Mouse (Mus musculus) left cerebral cortex, postnatal 36 days (tissue): ENCODE data around the gene Trim46. TPM values are rescaled to one million over a fixed set of nuclear protein-coding genes. Genes with fewer than 3 reads are reported as not detected.

ENCODE experiments used
- DNase-seq, 2 experiments: peaks; one replicate each; pipeline ENCODE4 v3.0.0; 2021 to 2022; ENCODE audit warnings: low spot score in 2 of 2, mixed read lengths in 1 of 2
- intact Hi-C: fragments of 180-260 bp; cut with DNase I; formaldehyde crosslinking; loops from one replicate; pipeline ENCODE4 v1.15.1; 2025
- total RNA-seq, 2 experiments: library from RNA; stranded (reverse); gene quantifications; 2 replicates each; pipeline ENCODE4 v1.2.3; 2021

The Trim46 gene
- total RNA-seq, 2 experiments from 2014 or later: 74.4 to 88.7 TPM

DNA sequence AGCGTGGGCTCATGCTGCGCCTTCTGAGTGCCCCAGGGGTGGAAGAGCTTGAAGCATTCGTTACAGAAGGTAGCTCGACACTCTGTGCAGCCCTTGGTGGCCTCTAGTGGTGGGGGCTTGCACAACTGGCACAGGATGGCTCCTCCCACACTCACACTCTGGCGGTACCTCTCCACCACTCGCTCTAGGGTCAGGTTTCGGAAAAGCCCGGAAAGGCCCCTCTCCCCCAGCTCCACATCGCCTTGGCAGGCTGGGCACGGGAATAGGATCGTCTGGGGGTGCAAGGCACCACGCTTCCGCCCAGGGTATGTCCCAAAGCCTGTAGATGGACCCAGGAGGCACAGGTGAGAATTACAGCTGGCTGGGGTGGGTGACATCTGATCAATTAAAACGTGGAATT is 2.5 kb downstream of the Trim46 start:
- DNase-seq: no peak
- intact Hi-C loops: loop anchor here (5.0 kb wide), 1 partner anchor 46 kb away; no protein-coding TSS in a partner anchor

DNA sequence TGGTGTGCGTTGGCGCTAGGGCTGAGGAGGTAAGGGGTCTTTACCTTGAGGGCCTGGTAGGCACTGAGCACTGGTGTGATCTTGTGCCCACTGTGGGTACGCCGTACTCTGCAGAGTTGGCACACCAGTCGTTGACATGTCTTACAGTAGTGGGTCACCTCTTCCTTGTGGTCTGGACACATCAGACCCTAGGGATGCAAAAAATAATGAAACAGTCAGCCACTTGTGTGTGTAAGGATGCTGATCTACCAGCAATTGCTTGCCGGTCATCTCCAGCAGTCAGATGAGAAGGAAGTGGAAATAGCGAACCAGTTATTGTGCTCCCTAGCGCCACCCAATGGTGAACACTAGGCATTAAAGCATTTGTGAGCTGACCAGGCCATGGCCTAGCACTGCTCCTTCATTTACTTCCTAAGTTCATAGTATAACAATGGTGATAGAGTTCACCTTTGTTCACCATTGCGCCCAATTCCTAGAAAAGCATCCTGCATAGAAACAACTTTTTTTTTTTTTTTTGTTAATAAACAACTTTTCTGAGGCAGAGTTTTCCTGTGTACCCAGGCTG is 3.7 kb downstream of the Trim46 start:
- intact Hi-C loops: loop anchor here (5.0 kb wide), 1 partner anchor 45 kb away; no protein-coding TSS in a partner anchor
- DNase-seq: peak in 1 of 2 experiments; percentile 58

DNA sequence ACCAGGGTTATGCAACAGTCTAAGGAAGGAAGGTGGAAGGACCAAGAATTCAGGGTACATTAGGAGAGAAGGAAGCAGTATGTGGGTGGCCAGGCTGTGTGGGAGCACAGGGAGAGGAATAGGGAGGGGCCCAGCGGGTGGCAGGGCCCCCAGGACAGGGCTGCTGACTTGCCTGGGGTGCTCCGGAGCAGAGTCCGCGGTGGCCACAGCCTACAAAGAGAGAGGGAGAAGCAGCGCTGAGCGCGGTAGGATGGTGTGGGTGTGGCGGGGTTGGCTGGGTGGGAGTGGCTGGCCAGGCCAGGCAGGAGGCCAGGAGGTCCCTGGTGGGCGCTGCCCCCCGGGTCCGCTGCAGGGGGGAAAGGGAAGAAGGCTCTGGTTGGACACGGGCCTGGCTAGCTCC is 7.6 kb downstream of the Trim46 start:
- intact Hi-C loops: no loop called here

DNA sequence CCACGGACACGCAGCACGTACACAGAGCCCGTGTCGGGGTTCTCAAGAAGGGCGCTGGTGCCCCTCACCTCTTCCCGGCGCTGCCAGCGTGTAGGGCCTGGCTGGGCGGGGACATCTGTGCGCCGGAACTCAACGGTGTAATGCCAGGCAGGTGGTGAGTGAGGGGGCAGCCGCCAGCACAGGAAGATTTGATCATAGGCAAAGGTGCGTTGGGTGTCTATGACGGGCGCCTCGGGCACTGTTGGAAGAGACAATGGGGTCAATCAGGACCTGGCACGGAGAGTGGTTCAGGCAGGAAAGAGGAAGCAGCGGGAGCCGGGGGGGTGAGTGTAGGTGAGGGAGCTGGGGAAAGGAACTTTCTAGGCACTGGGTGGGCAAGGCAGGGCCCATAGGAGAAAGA is 8.4 kb downstream of the Trim46 start:
- no peak for DNase-seq
- intact Hi-C loops: no loop called here

More for the DNA sequence above, 7.6 kb downstream of the Trim46 start:
- DNase-seq: peak in 1 of 2 experiments; percentile 5

DNA sequence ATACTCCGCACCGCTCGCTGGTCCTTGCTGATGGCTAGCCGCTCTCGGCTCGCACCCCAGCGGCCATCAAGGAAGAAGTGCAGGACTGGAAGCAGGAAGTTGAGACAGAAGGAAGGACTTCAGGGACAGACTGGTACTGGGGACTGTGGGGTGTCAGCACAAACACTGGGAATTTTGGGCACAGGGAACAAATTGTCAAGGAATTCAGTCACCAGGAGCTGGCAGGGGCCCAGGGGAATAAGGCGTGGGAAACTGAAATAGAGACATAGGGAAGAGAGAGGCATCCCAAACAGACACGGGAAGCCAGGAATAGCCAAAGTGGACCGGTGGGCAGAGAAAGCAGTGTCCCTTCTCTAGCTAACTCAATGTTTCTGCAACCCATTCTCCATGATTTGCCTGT is 9.6 kb downstream of the Trim46 start:
- intact Hi-C loops: no loop called here
- DNase-seq: peak; percentile 55 to 64

DNA sequence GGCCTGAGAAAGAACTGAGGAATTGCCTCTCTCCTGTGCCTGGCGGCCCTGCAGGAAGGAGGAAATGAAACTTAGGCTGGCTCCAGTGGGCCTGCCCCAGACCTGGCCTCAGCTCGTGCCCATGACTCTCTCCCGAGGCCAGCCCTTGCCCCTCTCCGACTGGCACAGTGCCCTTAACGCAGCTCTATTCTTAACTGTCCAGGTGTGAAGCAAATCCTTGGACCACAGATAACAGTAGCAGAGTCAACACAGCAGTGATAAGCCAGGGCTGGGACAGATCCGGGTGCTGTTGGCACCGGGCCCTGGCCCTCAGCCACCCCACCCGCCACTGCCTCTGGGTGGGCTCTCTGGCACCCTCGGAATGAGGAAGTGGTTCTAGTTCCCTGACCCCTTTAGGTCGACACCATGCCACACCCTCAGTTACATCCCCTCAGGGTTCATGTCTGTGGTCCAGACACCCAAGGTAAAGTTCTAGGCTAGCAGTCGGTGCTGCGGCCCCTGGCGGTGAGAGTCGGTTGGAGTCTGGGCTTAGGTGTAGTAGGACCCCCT is 12.5 kb downstream of the Trim46 start:
- DNase-seq: no peak
- intact Hi-C loops: no loop called here

DNA sequence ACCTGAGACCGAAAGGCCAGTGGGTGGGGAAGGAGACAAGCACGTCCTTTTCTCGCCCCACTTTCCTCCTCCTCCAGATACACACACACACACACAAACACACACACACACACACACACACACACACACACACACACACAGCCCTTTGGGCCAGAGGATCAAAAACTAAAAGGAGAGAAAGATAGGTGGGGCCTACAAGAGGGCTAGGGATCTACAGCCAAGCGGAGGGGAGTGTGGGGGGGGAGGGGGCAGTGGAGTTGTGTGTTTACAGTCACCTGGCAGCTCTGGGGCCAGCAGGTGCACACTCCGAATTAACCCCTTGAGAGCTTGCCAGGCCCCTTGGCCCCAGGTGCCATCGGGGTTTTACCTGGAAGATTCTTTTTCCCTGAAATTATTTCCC is 13.5 kb downstream of the Trim46 start:
- intact Hi-C loops: no loop called here
- DNase-seq: no peak

DNA sequence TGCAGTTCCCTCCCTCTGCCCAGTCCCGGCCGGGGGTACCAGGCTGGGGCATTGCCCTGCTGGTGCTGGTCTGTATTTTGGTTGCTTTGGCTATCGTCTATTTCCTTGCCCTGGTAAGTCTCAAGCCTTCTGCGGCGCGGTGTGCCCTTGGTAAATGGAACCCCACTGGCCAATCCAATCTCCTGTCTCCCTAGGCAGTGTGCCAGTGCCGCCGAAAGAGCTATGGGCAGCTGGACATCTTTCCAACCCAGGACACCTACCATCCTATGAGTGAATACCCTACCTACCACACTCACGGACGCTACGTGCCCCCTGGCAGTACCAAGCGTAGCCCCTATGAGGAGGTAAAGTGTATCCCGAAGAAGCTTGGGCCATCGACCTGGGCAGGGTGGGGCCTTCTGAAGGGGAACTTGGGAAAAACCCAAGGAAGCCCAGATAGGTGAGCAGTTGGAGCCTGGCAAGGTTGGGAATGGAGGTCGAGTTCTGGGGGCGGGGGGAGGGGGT is 14.3 kb downstream of the Trim46 start:
- intact Hi-C loops: no loop called here
- no peak for DNase-seq

DNA sequence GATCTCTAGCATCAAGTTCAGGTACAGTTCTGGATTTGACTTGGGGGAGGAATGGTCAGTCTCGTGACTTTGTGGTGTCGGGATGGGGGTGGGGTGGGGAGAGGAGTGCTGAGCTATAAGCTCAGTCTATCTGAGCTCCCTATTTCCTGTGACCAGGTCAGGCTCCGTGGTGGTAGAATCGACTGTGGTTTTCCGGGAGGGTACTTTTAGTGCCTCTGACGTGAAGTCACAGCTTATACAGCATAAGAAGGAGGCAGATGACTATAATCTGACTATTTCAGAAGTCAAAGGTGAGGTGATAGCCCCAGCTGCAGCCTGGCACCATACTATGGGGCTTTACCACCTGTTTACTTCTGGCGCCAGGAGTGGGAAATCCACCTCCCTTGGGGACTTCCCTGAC is 14.8 kb downstream of the Trim46 start:
- intact Hi-C loops: no loop called here
- DNase-seq: no peak

DNA sequence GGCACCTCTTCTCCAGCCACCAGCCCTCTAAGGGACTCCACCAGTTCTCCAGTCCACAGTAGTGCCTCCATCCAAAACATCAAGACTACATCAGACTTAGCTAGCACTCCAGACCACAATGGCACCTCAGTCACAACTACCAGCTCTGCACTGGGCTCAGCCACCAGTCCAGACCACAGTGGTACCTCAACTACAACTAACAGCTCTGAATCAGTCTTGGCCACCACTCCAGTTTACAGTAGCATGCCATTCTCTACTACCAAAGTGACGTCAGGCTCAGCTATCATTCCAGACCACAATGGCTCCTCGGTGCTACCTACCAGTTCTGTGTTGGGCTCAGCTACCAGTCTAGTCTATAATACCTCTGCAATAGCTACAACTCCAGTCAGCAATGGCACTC is 15.5 kb downstream of the Trim46 start:
- intact Hi-C loops: no loop called here
- DNase-seq: no peak

DNA sequence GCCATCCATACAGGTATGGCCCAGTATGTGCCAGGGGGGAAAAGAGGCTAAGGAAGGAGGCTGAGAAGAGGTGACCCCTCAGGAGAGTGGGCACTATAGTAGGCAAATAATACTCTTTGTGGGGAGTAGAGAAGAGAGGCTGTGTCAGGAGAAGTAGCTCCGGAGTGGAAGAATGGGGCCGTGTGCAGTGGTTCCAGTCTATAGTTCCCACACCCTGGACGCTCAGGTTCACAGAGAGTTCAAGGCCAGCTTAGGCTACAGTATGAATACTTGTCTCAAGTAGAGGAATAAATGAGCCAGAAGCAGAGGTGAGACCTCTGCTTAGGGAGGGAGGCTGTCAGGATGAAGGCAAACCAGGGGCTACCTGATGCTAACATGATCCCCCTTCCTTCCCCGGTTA is 16.8 kb downstream of the Trim46 start:
- DNase-seq: no peak
- intact Hi-C loops: no loop called here

DNA sequence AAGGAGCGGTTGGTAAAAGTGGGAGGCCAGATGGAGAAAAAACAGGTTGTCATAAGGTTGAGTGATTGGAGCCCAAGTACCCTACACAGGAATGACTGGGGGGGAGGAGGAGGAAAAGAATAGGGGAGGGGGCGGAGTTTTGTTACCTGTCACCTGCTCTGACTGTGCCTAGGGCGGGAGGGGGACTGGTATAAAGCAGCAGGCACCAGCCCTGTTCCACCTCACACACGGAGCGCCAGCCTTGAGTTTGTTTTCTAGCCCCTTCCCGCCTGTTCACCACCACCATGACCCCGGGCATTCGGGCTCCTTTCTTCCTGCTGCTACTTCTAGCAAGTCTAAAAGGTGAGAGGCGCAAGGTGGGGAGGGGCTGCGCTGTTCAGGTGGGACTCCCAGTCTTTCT is 17.3 kb downstream of the Trim46 start, which contains the start of gene Muc1:
Gene Muc1, plus strand, starts transcription at position 222 of the 400 bp plus-strand sequence.
- intact Hi-C loops: no loop called here
- no peak for DNase-seq

DNA sequence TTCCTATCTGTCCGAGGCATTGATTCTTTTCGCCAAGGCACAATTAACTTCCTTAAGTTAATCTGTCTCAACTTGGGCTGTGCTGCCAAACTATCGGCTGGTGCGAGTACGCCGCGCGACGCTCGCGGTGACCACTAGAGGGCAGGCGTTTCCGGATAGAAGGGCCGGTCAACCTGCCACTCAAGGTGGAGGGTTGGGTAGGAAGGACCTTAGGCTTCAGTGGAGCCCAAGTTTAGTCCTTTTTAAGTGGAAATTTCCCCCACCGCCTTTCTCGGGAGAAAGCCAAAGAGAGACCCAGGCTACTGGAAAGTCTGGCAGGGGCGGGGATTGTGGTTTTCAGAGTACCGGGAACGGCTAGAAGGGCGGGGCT is 17.9 kb downstream of the Trim46 start:
- DNase-seq: peak; percentile 79 to 83
- intact Hi-C loops: no loop called here

DNA sequence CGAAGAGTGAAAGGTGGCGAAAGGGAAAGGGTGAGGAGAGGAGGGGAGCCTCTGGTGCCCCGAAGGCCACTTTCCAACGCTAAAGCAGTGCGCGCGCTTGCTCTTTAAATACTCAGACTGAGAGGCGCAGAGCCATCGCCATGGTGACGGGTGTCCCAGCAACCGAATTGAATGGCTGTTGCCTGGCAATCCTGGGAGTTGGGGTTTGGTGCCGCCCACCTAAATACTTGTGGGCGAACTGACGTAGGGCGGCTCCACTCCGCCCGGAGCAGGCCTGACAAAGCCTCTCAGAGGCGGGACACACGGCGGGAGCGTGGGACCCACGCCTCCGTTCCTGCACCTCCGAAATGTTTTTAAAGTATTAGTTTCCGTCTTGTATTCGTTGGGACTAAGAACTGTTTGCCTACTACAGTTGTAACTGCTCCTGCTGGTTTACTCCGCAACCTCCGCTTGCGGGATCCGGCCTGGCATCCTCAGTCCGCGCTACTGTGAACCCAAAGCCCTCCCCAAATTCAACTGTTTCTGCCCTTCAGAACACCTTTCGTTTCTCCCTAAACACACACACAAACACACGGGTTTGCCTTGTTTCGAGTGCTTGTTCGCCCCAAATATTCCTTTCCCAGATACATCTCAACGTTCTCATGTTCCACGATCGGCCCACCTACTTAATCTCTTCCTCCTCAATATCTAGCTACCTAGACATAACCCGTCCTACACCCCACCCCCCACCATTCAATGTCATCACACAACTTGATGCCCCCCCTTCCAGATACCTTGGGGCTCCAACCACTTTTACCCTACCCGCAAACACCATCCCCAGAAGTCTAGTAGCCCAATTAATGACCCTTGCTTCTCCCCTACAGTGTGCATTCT is 18.6 kb downstream of the Trim46 start:
- DNase-seq: peak; percentile 90 to 92
- intact Hi-C loops: no loop called here

DNA sequence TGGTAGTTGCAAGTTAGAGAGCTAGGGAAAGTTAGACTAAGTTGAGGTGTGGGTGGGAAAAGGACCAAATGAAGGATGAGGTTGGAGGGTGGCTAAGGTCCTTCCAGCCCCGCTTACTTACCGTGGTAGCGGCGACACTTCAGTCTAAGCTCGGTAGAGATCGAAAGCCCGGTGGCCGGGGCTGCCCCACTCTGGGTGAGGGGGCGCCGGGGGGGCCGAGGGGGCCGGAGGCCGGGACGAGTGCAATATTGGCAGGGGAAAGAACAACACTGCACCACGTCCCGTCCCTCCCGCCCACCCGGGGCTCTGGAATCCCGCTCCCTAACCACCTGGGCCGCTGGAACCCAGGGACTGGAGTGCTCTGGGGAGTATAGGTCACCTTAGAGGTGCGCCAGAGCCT is 19.2 kb downstream of the Trim46 start, which contains the start of gene Mtx1:
Gene Mtx1, minus strand, starts transcription at position 189 of the 400 bp plus-strand sequence.
- DNase-seq: no peak

DNA sequence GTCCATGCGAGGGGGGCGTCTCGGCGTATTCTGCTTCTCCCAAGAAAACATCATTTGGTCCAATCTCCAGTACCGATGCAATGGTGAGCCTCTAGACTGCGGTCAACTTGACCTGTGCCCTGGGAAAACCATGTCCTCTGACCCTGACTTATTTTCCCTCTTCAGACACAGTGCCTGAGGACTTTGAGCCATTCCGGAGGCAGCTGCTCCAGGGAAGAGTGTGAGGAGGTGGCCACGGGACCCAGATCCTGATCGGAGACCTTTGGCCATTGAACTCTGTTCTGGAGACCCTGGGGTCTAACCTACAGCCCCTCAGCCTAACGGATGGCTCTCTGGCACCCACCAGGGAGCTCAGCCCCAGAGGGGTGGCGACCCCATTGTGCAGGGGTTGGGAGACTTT is 19.7 kb downstream of the Trim46 start:
- DNase-seq: no peak
- intact Hi-C loops: no loop called here

More for the DNA sequence above, 19.2 kb downstream of the Trim46 start, which contains the start of gene Mtx1:
- intact Hi-C loops: no loop called here

DNA sequence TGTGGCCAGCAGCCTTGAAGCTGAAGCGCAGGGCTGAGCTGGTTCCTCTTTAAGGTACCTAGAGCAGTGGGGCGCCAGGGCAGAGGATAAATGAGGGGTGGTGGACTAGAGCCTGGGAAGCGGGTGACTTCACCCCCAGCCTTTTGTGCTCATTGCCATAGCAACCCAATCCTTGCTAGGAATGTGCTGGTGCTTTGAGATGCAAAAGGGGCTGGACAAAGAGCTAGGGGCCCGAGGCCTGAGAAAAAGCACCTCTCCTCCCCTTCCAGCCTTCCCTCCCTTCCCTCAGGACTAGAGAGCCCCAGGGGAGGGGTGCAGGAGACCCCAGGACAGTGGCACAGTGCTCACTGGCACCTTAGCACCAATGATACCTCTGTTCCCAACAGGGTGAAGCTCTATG is 20.2 kb downstream of the Trim46 start:
- intact Hi-C loops: no loop called here
- DNase-seq: no peak

DNA sequence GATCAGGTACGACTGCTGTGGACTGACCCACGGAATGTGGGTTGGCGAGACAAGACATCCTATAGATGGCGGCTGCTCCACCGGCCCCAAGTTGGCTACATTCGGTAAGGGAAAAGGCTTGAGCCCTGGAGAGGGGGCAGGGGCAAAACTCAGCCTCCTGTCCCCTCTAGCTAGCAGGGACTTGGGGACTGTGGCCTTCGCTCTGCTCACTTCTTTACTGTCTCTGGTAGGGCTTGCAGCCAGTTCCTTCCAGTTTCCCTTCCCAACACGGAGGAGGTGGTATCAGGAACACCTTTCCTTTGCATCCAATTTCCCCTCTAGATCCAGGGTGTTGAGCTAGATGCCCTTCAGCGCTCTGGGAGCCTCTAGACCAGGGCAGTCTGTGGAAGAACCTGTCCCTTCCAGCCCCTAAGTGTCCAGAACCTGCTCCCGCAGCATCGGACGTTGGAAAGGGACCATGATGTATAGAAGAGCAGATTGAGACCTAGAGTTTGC is 20.7 kb downstream of the Trim46 start:
- DNase-seq: no peak

DNA sequence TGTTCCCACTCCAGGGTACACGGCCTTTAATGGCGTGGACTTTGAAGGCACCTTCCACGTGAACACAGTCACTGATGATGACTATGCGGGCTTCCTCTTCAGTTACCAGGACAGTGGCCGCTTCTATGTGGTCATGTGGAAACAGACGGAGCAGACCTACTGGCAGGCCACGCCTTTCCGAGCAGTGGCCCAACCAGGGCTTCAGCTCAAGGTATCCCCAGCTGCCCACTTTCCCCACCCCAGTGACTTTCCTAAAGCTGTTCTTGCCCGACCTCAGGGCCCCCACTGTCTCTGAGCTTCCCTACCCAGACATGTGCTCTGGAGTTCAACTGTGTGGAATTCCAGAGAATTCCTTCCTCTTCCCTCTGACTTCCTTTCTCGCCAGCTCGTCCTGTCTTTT is 21.3 kb downstream of the Trim46 start:
- DNase-seq: no peak
- intact Hi-C loops: no loop called here

More for the DNA sequence above, 20.7 kb downstream of the Trim46 start:
- intact Hi-C loops: no loop called here

DNA sequence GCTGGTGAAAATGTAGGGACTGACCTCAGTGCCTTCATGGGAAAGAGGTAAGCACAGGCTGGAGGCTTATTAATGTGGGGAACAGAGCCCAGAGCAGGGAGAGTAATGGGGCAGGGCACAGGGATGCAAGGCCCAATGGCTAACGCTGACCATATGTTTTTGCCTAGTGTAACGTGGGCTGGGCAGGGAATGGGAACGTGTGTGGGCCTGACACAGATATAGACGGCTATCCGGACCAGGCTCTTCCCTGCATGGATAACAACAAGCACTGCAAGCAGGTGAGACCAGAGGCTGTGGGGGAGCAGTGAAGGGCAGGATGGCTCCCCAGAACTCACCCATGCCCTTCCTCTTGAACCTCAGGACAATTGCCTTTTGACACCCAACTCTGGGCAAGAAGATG is 24.9 kb downstream of the Trim46 start:
- no peak for DNase-seq
- intact Hi-C loops: no loop called here
